Mouse (Mus musculus): ENCODE data around the gene Zc3h7a. TPM values are rescaled to one million over a fixed set of nuclear protein-coding genes. Genes with fewer than 3 reads are reported as not detected.

Gene Zc3h7a
- 91.2 and 100 TPM in 2 replicates for polyA plus RNA-seq (2014; fragmentation: Nextera tagmentation; extraction: Ambion mirVana)

- peak within 1 kb of the TSS; percentile 77 for H3K27ac ChIP-seq (ENCODE audit: low read depth, low read length)
- H3K9ac ChIP-seq (ENCODE audit: low read length) = peak within 1 kb of the TSS; percentile 83
- peaks cover 3% of the 10 kb centered on the region; the same call in 1 of the 2 replicates for H3K4me1 ChIP-seq (replicated peaks; ENCODE audit: control insufficient read depth, insufficient read depth, low read length)
- peak; percentile 94 for ATAC-seq (replicated peaks; ENCODE audit: low FRiP score)
- H3K4me3 ChIP-seq (ENCODE audit: low read depth, low read length) = peak within 1 kb of the TSS; percentile 92
- H3K27me3 ChIP-seq (ENCODE audit: control insufficient read depth, insufficient read depth, low read length) = peaks cover 2% of the 10 kb centered on the region; the same call in 1 of the 2 replicates
- H3K36me3 ChIP-seq (ENCODE audit: control insufficient read depth, insufficient read depth, low read length) = no peaks in the 10 kb centered on the region
- DNase-seq (ENCODE audit: low spot score) = peak; percentile 95
- H3K9me3 ChIP-seq (ENCODE audit: control insufficient read depth, low read length) = no peaks in the 10 kb centered on the region
- under 1% methylated on average over 52 of the region's 57 CpGs for WGBS
- peak within 1 kb of the TSS; percentile 70 for H3K4me2 ChIP-seq (ENCODE audit: low read depth, low read length, severe bottlenecking)
Observed at GRCm38 (mm10) chr16:11176208-11176883, at the start of gene Zc3h7a. Zc3h7a (minus strand) TSS chr16:11176393.

GRCm38 (mm10) chr16:11217801-11218200, 41.6 kb upstream of the Zc3h7a start:
- no peak overlapping the region for H3K27ac ChIP-seq (ENCODE audit: low read depth, low read length)
- DNase-seq (ENCODE audit: low spot score) (no peak), ATAC-seq (replicated peaks; ENCODE audit: low FRiP score) (no peak)
- no peaks in the 10 kb centered on the region for H3K4me1 ChIP-seq (replicated peaks; ENCODE audit: control insufficient read depth, insufficient read depth, low read length)
- 84% methylated on average over 3 of the region's 3 CpGs for WGBS
- peaks cover 3% of the 10 kb centered on the region; the same call in 1 of the 2 replicates for H3K36me3 ChIP-seq (ENCODE audit: control insufficient read depth, insufficient read depth, low read length)
- H3K27me3 ChIP-seq (ENCODE audit: control insufficient read depth, insufficient read depth, low read length) = no peaks in the 10 kb centered on the region
- H3K4me3 ChIP-seq (ENCODE audit: low read depth, low read length) = no peak overlapping the region
- H3K9ac ChIP-seq (ENCODE audit: low read length) = no peak overlapping the region
- no peaks in the 10 kb centered on the region for H3K9me3 ChIP-seq (ENCODE audit: control insufficient read depth, low read length)
- no peak overlapping the region for H3K4me2 ChIP-seq (ENCODE audit: low read depth, low read length, severe bottlenecking)

- H3K9ac ChIP-seq (ENCODE audit: low read length) = peak overlapping the region; percentile 86
- no peaks in the 10 kb centered on the region; the same call in 1 of the 2 replicates for H3K36me3 ChIP-seq (ENCODE audit: control insufficient read depth, insufficient read depth, low read length)
- peaks cover 5% of the 10 kb centered on the region for H3K4me1 ChIP-seq (replicated peaks; ENCODE audit: control insufficient read depth, insufficient read depth, low read length)
- whole genome bisulfite sequencing = 12% methylated on average over 24 of the region's 24 CpGs
- H3K27ac ChIP-seq (ENCODE audit: low read depth, low read length) = no peak overlapping the region; the same call in 1 of the 2 replicates
- H3K9me3 ChIP-seq (ENCODE audit: control insufficient read depth, low read length) = no peaks in the 10 kb centered on the region
- peak overlapping the region; percentile 72 for H3K4me3 ChIP-seq (ENCODE audit: low read depth, low read length)
- ATAC-seq (replicated peaks; ENCODE audit: low FRiP score) (peak; percentile 53), DNase-seq (ENCODE audit: low spot score) (peak; percentile 32)
- peak overlapping the region; percentile 69 for H3K4me2 ChIP-seq (ENCODE audit: low read depth, low read length, severe bottlenecking)
- H3K27me3 ChIP-seq (ENCODE audit: control insufficient read depth, insufficient read depth, low read length) = no peaks in the 10 kb centered on the region
Observed at GRCm38 (mm10) chr16:11203600-11204390, 27.6 kb upstream of the Zc3h7a start.

GRCm38 (mm10) chr16:11202571-11203554, 26.7 kb upstream of the Zc3h7a start, which contains the start of gene Rsl1d1:
Rsl1d1 (minus strand) TSS chr16:11203331.
- H3K27ac ChIP-seq (ENCODE audit: low read depth, low read length) = peak within 1 kb of the TSS; percentile 37; the same call in 1 of the 2 replicates
- H3K9me3 ChIP-seq (ENCODE audit: control insufficient read depth, low read length) = no peaks in the 10 kb centered on the region
- WGBS = under 1% methylated on average over 68 of the region's 68 CpGs
- peak within 1 kb of the TSS; percentile 86 for H3K9ac ChIP-seq (ENCODE audit: low read length)
- peaks cover 7% of the 10 kb centered on the region; the same call in 1 of the 2 replicates for H3K36me3 ChIP-seq (ENCODE audit: control insufficient read depth, insufficient read depth, low read length)
- peak within 1 kb of the TSS; percentile 85 for H3K4me2 ChIP-seq (ENCODE audit: low read depth, low read length, severe bottlenecking)
- no peaks in the 10 kb centered on the region for H3K27me3 ChIP-seq (ENCODE audit: control insufficient read depth, insufficient read depth, low read length)
- peak; percentile 99 for ATAC-seq (replicated peaks; ENCODE audit: low FRiP score)
- H3K4me1 ChIP-seq (replicated peaks; ENCODE audit: control insufficient read depth, insufficient read depth, low read length) = peaks cover 5% of the 10 kb centered on the region
- peak within 1 kb of the TSS; percentile 72 for H3K4me3 ChIP-seq (ENCODE audit: low read depth, low read length)
- peak; percentile 96 for DNase-seq (ENCODE audit: low spot score)

GRCm38 (mm10) chr16:11201740-11202394, 25.7 kb upstream of the Zc3h7a start:
- 70% methylated on average over 6 of the region's 6 CpGs for WGBS
- no peaks in the 10 kb centered on the region for H3K27me3 ChIP-seq (ENCODE audit: control insufficient read depth, insufficient read depth, low read length)
- DNase-seq (ENCODE audit: low spot score) (peak; percentile 19), ATAC-seq (replicated peaks; ENCODE audit: low FRiP score) (no peak)
- peak overlapping the region; percentile 85 for H3K4me2 ChIP-seq (ENCODE audit: low read depth, low read length, severe bottlenecking)
- H3K9ac ChIP-seq (ENCODE audit: low read length) = peak overlapping the region; percentile 86; the same call in 1 of the 2 replicates
- peaks cover 5% of the 10 kb centered on the region for H3K4me1 ChIP-seq (replicated peaks; ENCODE audit: control insufficient read depth, insufficient read depth, low read length)
- H3K27ac ChIP-seq (ENCODE audit: low read depth, low read length) = no peak overlapping the region
- H3K9me3 ChIP-seq (ENCODE audit: control insufficient read depth, low read length) = no peaks in the 10 kb centered on the region
- peak overlapping the region; percentile 72 for H3K4me3 ChIP-seq (ENCODE audit: low read depth, low read length)
- H3K36me3 ChIP-seq (ENCODE audit: control insufficient read depth, insufficient read depth, low read length) = peaks cover 9% of the 10 kb centered on the region; the same call in 1 of the 2 replicates

GRCm38 (mm10) chr16:11200247-11200646, 24.1 kb upstream of the Zc3h7a start:
- H3K4me1 ChIP-seq (replicated peaks; ENCODE audit: control insufficient read depth, insufficient read depth, low read length) = peaks cover 5% of the 10 kb centered on the region
- no peaks in the 10 kb centered on the region for H3K27me3 ChIP-seq (ENCODE audit: control insufficient read depth, insufficient read depth, low read length)
- WGBS = 84% methylated on average over 3 of the region's 3 CpGs
- no peaks in the 10 kb centered on the region for H3K9me3 ChIP-seq (ENCODE audit: control insufficient read depth, low read length)
- H3K36me3 ChIP-seq (ENCODE audit: control insufficient read depth, insufficient read depth, low read length) = peaks cover 10% of the 10 kb centered on the region
- H3K4me3 ChIP-seq (ENCODE audit: low read depth, low read length) = no peak overlapping the region
- DNase-seq (ENCODE audit: low spot score) (no peak), ATAC-seq (replicated peaks; ENCODE audit: low FRiP score) (no peak)
- no peak overlapping the region for H3K27ac ChIP-seq (ENCODE audit: low read depth, low read length)
- no peak overlapping the region for H3K9ac ChIP-seq (ENCODE audit: low read length)
- H3K4me2 ChIP-seq (ENCODE audit: low read depth, low read length, severe bottlenecking) = no peak overlapping the region

GRCm38 (mm10) chr16:11198467-11198866, 22.3 kb upstream of the Zc3h7a start:
- peak; percentile 48 for DNase-seq (ENCODE audit: low spot score)

More at GRCm38 (mm10) chr16:11198467-11198866, 22.3 kb upstream of the Zc3h7a start:
- no peaks in the 10 kb centered on the region for H3K27me3 ChIP-seq (ENCODE audit: control insufficient read depth, insufficient read depth, low read length)
- H3K9ac ChIP-seq (ENCODE audit: low read length) = no peak overlapping the region
- H3K4me1 ChIP-seq (replicated peaks; ENCODE audit: control insufficient read depth, insufficient read depth, low read length) = no peaks in the 10 kb centered on the region; the same call in 1 of the 2 replicates
- H3K9me3 ChIP-seq (ENCODE audit: control insufficient read depth, low read length) = no peaks in the 10 kb centered on the region
- 67% methylated on average over 2 of the region's 2 CpGs for WGBS
- H3K27ac ChIP-seq (ENCODE audit: low read depth, low read length) = no peak overlapping the region
- no peak overlapping the region for H3K4me3 ChIP-seq (ENCODE audit: low read depth, low read length)
- no peak for ATAC-seq (replicated peaks; ENCODE audit: low FRiP score)
- peaks cover 24% of the 10 kb centered on the region for H3K36me3 ChIP-seq (ENCODE audit: control insufficient read depth, insufficient read depth, low read length)
- H3K4me2 ChIP-seq (ENCODE audit: low read depth, low read length, severe bottlenecking) = no peak overlapping the region

All from forebrain, embryonic 11.5 days (tissue).